Mouse (Mus musculus) erythroblast, embryonic 14.5 days (primary cell): ENCODE measurements around the gene Gm10553. TPM values are rescaled to one million over a fixed set of nuclear protein-coding genes. Genes with fewer than 3 reads are reported as not detected.
"Not testable (repeated sequence)": the region's sequence is repeated elsewhere in the genome, so short reads cannot be mapped to it uniquely, and the experiment has no call there.

Source experiments
- H3K27me3 ChIP-seq: 2 replicates; pipeline ENCODE4 v1.6.1; 2012; ENCODE audit warnings: inconsistent platforms; ENCODE audit not compliant: control insufficient read depth
- H3K36me3 ChIP-seq: 2 replicates; pipeline ENCODE4 v1.6.1; 2012; ENCODE audit warnings: mild to moderate bottlenecking, inconsistent platforms; ENCODE audit not compliant: control insufficient read depth
- H3K4me1 ChIP-seq: 2 replicates; pipeline ENCODE4 v1.6.1; 2012; ENCODE audit warnings: inconsistent platforms; ENCODE audit not compliant: control insufficient read depth
- H3K4me3 ChIP-seq: replicated peaks from 2 replicates; pipeline ENCODE3; 2012; ENCODE audit warnings: moderate library complexity, mild to moderate bottlenecking, inconsistent platforms
- H3K9me3 ChIP-seq: 2 replicates; pipeline ENCODE4 v1.6.1; 2012; ENCODE audit warnings: low read length, inconsistent platforms, mixed read lengths; ENCODE audit not compliant: control insufficient read depth
- polyA plus RNA-seq: library from polyadenylated mRNA; stranded (reverse); fragments of >175 nt; gene quantifications from 2 replicates; pipeline ENCODE4 v1.2.3, GENCODE M21; 2012

Gene Gm10553
- not detected in 2 replicates for polyA plus RNA-seq

DNA sequence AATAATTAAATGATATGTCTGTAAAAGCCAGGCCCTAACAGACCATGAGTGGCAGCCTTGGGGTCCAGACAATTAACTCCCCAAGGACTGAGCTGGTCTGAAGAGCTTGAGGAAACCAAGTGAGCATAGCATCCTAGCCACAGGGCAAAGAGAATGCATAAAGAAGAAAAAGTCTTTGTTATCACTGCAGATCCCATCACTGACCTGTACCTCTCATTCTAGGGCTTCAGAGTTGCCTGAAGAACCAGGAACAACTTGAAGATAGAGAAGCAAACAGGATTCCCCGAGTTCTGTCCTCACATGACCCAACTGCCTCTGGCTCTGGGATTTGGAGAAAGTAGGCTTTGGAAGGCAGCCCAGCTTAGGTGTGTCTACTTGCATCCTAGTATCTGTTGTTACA is at the start of gene Gm10553:
Gene Gm10553, plus strand, starts transcription at position 301 of the 400 bp plus-strand sequence.
- not testable (repeated sequence) for H3K9me3 ChIP-seq, H3K4me3 ChIP-seq, H3K4me1 ChIP-seq, H3K27me3 ChIP-seq, H3K36me3 ChIP-seq

- H3K27me3 ChIP-seq, H3K36me3 ChIP-seq, H3K4me1 ChIP-seq, H3K9me3 ChIP-seq, H3K4me3 ChIP-seq: not testable (repeated sequence)
These were observed 28.3 kb upstream of the Gm10553 start for GRCm38 (mm10) chr1:85071690-85072089.

GRCm38 (mm10) chr1:85073099-85073498 is 26.9 kb upstream of the Gm10553 start:
- not testable (repeated sequence) for H3K4me3 ChIP-seq, H3K36me3 ChIP-seq, H3K9me3 ChIP-seq, H3K27me3 ChIP-seq, H3K4me1 ChIP-seq

GRCm38 (mm10) chr1:85084803-85085202 is 15.2 kb upstream of the Gm10553 start:
- H3K9me3 ChIP-seq, H3K27me3 ChIP-seq, H3K4me1 ChIP-seq, H3K4me3 ChIP-seq, H3K36me3 ChIP-seq: not testable (repeated sequence)

DNA sequence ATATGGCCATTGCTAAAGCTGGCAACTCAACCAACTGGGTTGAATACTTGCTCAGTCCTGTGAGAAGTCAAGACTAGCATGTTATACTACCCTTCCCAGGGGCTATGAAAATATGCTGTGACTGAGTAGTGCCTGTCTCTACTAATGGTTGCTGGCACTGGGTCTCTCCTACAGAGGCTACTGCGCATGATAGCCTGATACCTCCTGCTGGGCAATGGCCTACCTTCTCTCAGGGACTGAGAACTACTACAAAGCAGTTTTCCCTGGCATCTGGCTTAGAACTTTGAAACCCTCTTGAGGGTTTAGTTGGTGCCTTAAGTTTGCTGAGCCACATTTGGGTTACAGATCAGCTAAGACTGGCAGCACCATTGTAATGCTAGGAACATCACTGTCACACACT is 13.8 kb upstream of the Gm10553 start:
- not testable (repeated sequence) for H3K4me3 ChIP-seq, H3K4me1 ChIP-seq, H3K9me3 ChIP-seq, H3K36me3 ChIP-seq, H3K27me3 ChIP-seq

DNA sequence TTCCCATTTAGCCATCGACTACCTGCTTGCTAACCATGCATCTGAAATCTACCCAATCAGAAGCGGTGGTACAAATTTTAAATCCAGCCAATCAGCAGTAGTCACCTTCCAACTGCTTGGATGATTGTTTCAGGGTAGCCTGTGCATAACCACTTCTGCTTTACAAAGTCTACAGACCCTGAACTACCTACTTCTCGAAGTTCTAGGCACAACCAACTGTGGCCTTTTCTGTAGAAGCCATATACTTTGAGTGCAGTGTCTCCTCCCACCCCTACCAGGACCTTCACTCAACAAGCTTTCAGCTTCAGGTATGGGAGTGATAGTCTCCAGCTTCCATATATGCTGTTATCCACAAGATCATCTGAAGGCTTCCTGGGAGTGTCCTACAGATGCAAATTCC is 7.8 kb upstream of the Gm10553 start:
- not testable (repeated sequence) for H3K27me3 ChIP-seq, H3K36me3 ChIP-seq, H3K4me3 ChIP-seq, H3K4me1 ChIP-seq, H3K9me3 ChIP-seq

DNA sequence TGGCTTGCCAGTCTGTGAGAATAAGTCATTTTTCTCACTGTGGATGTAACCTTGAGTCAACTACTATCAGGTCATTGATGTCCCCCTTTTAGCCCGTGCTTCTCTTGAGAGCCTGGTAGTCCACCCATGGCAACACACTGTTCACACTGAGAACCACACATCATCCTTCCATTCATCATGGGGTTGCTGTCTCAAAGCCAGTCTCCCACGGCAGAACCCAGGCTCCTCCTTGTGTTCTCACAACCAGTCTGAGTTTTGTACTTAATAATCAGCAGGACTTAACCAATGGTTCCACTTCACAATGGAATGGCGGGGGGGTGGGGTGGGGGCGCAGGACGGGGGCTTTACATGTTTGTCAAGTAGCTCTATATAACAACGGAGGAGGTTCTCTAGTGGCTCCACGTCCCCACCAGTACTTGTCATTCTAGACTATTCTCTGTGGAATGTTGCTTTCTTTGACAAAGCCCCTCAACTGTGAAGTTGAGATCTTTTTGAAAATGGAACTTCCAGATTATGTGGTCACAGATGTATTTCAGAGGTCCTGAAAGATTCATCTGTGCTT is 6.9 kb upstream of the Gm10553 start:
- H3K36me3 ChIP-seq, H3K9me3 ChIP-seq, H3K27me3 ChIP-seq, H3K4me1 ChIP-seq, H3K4me3 ChIP-seq: not testable (repeated sequence)

DNA sequence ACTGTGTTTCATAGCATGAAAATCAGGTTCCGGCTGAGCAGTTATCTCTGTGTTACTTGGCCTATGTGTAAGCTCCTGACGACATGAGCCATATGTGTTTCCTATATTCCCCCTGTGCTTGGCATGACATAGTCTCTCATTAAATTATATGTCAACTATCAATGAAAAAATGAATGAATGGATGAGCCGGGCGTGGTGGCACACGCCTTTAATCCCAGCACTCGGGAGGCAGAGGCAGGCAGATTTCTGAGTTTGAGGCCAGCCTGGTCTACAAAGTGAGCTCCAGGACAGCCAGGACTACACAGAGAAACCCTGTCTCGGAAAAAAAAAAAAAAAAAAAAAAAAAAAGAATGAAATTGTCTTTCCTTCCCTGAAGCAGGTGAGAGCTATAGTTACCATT is 883 bp upstream of the Gm10553 start:
- not testable (repeated sequence) for H3K9me3 ChIP-seq, H3K4me3 ChIP-seq, H3K4me1 ChIP-seq, H3K27me3 ChIP-seq, H3K36me3 ChIP-seq

DNA sequence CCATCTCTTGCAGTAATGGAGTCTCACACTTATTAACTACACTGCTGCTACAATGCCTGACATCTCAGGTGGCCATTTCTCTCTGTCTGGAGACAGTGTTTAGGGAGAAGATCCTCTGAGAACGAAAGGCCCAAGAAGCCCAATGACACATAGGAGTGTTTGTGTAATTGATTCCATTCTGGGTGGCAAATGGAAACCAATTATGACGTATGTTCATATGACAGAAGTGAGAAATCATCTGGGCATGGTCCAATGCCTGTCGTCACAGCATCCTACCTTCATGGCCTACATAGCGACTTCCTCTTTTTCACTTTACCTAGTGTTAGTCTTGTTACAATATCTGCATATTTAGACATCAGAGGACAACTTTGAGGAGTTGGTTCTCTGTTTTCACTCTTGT is 1.8 kb downstream of the Gm10553 start:
- not testable (repeated sequence) for H3K4me3 ChIP-seq, H3K27me3 ChIP-seq, H3K36me3 ChIP-seq, H3K9me3 ChIP-seq, H3K4me1 ChIP-seq

DNA sequence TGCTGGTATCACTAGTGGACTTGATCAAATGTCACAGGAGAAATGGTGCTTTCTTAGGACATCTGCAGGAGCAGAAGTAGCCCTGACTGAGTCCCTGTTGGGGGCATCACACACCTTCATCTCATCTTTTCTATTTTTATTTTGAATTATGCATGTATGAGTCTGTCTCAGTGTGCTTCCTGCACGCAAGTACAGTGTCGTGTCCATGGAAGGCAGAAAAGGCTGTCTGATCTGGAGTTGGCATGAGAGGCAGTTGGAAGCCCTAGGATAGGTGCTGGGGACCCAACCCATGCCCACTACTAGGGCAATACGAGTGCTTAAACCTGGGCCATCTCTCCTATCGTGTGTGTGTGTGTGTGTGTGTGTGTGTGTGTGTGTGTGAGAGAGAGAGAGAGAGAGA is 5.4 kb downstream of the Gm10553 start:
- not testable (repeated sequence) for H3K9me3 ChIP-seq, H3K4me1 ChIP-seq, H3K27me3 ChIP-seq, H3K36me3 ChIP-seq, H3K4me3 ChIP-seq

GRCm38 (mm10) chr1:85106013-85106412 is 6.0 kb downstream of the Gm10553 start:
- not testable (repeated sequence) for H3K4me1 ChIP-seq, H3K4me3 ChIP-seq, H3K9me3 ChIP-seq, H3K27me3 ChIP-seq, H3K36me3 ChIP-seq

DNA sequence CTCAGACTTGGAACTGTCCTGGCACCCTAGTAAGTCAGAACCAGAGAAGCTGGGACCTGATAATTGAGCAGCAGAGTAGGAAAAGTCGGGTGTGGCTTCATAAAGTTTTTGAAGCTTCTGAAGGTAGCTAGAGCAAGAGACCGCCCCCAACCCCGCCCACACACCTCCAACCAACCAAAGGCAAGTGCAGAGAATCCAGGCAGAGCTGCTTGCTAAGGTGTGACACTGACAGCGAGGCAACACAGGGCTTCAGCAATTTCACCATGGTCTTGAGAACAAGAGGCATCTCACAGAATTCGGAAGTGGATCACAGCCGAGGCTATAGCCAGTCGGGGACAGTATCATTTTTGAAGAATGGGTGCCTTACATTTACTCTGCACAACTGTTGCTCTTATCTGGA is 9.8 kb downstream of the Gm10553 start, which contains the start of gene A530032D15Rik:
Gene A530032D15Rik, minus strand, starts transcription at position 101 of the 400 bp plus-strand sequence.
- not testable (repeated sequence) for H3K4me3 ChIP-seq, H3K27me3 ChIP-seq, H3K36me3 ChIP-seq, H3K4me1 ChIP-seq, H3K9me3 ChIP-seq

- not testable (repeated sequence) for H3K27me3 ChIP-seq, H3K36me3 ChIP-seq, H3K4me3 ChIP-seq, H3K4me1 ChIP-seq, H3K9me3 ChIP-seq
These were observed 10.9 kb downstream of the Gm10553 start for GRCm38 (mm10) chr1:85110876-85111275.

GRCm38 (mm10) chr1:85111572-85111971 is 11.6 kb downstream of the Gm10553 start:
- H3K36me3 ChIP-seq, H3K9me3 ChIP-seq, H3K4me1 ChIP-seq, H3K4me3 ChIP-seq, H3K27me3 ChIP-seq: not testable (repeated sequence)

DNA sequence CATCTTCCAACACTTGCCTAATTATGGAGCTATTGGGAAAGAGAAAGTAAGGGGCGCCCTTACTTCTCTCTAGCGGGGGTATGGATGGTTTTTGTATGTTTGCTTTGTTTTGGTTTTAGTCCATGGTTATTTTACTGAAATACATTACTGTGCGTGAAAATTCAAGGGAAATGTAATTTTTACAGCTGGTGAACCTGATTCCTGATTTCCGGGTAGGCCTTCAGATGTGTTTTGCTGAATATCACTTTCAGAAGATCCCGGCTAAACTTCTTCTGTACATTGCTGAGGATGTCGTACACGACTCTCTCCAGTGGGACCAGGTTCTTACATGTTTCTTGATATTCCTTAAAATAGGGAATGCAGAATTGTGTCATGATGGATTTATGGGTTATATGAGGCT is 12.3 kb downstream of the Gm10553 start:
- H3K4me3 ChIP-seq, H3K36me3 ChIP-seq: not testable (repeated sequence)

More for the DNA sequence above, 12.3 kb downstream of the Gm10553 start:
- not testable (repeated sequence) for H3K9me3 ChIP-seq, H3K4me1 ChIP-seq, H3K27me3 ChIP-seq
